Mouse (Mus musculus): ENCODE measurements around the gene Trmt2a.

The Trmt2a gene

GRCm38 (mm10) chr16:18250231-18250630 is 1.8 kb downstream of the Trmt2a start:
- TF ChIP-seq POU5F1 (IDR thresholded peaks at IDR 0.05; ENCODE audit: borderline replicate concordance, low read length), result no peak
- TF ChIP-seq CTCF (conservative IDR thresholded peaks at IDR 0.05; ENCODE audit: low read length), result no peak
- no peak for TF ChIP-seq NANOG (IDR thresholded peaks at IDR 0.05; ENCODE audit: borderline replicate concordance, low read length)
- Histone ChIP-seq H3K4me3 (replicated peaks; ENCODE audit: low read length) (peak overlapping the region; percentile 97), H3K9me3 (ENCODE audit: low read length) (no peaks in the 10 kb centered on the region), H3K36me3 (ENCODE audit: insufficient read depth, low read length) (peaks cover 79% of the 10 kb centered on the region), H3K4me1 (replicated peaks; ENCODE audit: low read depth, low read length) (peaks cover 56% of the 10 kb centered on the region), H3K27me3 (ENCODE audit: insufficient read depth, low read length) (no peaks in the 10 kb centered on the region)

GRCm38 (mm10) chr16:18250828-18251790 is 2.6 kb downstream of the Trmt2a start:
- peaks cover 47% of the 10 kb centered on the region for H3K4me1 ChIP-seq (replicated peaks; ENCODE audit: low read depth, low read length)
- no peaks in the 10 kb centered on the region for H3K27me3 ChIP-seq (ENCODE audit: insufficient read depth, low read length)
- H3K9me3 ChIP-seq (ENCODE audit: low read length), result no peaks in the 10 kb centered on the region
- H3K36me3 ChIP-seq (ENCODE audit: insufficient read depth, low read length), result peaks cover 79% of the 10 kb centered on the region
- no peak for TF ChIP-seq CTCF (conservative IDR thresholded peaks at IDR 0.05; ENCODE audit: low read length)
- no peak for TF ChIP-seq NANOG (IDR thresholded peaks at IDR 0.05; ENCODE audit: borderline replicate concordance, low read length)
- no peak for TF ChIP-seq POU5F1 (IDR thresholded peaks at IDR 0.05; ENCODE audit: borderline replicate concordance, low read length)
- peak overlapping the region; percentile 97 for H3K4me3 ChIP-seq (replicated peaks; ENCODE audit: low read length)

- H3K27me3 ChIP-seq (ENCODE audit: insufficient read depth, low read length), result no peaks in the 10 kb centered on the region
- no peaks in the 10 kb centered on the region for H3K9me3 ChIP-seq (ENCODE audit: low read length)
- no peak for TF ChIP-seq CTCF (conservative IDR thresholded peaks at IDR 0.05; ENCODE audit: low read length)
- H3K4me1 ChIP-seq (replicated peaks; ENCODE audit: low read depth, low read length), result peaks cover 35% of the 10 kb centered on the region
- H3K4me3 ChIP-seq (replicated peaks; ENCODE audit: low read length), result no peak overlapping the region
- H3K36me3 ChIP-seq (ENCODE audit: insufficient read depth, low read length), result peaks cover 83% of the 10 kb centered on the region
These were observed 4.3 kb downstream of the Trmt2a start for GRCm38 (mm10) chr16:18252736-18253135.

GRCm38 (mm10) chr16:18253866-18254265 is 5.4 kb downstream of the Trmt2a start:
- Histone ChIP-seq H3K4me3 (replicated peaks; ENCODE audit: low read length) (no peak overlapping the region), H3K36me3 (ENCODE audit: insufficient read depth, low read length) (peaks cover 93% of the 10 kb centered on the region), H3K4me1 (replicated peaks; ENCODE audit: low read depth, low read length) (peaks cover 35% of the 10 kb centered on the region), H3K9me3 (ENCODE audit: low read length) (no peaks in the 10 kb centered on the region), H3K27me3 (ENCODE audit: insufficient read depth, low read length) (no peaks in the 10 kb centered on the region)
- no peak for TF ChIP-seq POU5F1 (IDR thresholded peaks at IDR 0.05; ENCODE audit: borderline replicate concordance, low read length)
- no peak for TF ChIP-seq CTCF (conservative IDR thresholded peaks at IDR 0.05; ENCODE audit: low read length)
- TF ChIP-seq NANOG (IDR thresholded peaks at IDR 0.05; ENCODE audit: borderline replicate concordance, low read length), result no peak

- no peaks in the 10 kb centered on the region for H3K9me3 ChIP-seq (ENCODE audit: low read length)
- TF ChIP-seq POU5F1 (IDR thresholded peaks at IDR 0.05; ENCODE audit: borderline replicate concordance, low read length) (no peak), NANOG (IDR thresholded peaks at IDR 0.05; ENCODE audit: borderline replicate concordance, low read length) (no peak), CTCF (conservative IDR thresholded peaks at IDR 0.05; ENCODE audit: low read length) (no peak)
- no peaks in the 10 kb centered on the region for H3K27me3 ChIP-seq (ENCODE audit: insufficient read depth, low read length)
- no peak within 1 kb of the TSS for H3K4me3 ChIP-seq (replicated peaks; ENCODE audit: low read length)
- peaks cover 7% of the 10 kb centered on the region for H3K4me1 ChIP-seq (replicated peaks; ENCODE audit: low read depth, low read length)
- peaks cover 96% of the 10 kb centered on the region for H3K36me3 ChIP-seq (ENCODE audit: insufficient read depth, low read length)
These were observed 9.7 kb downstream of the Trmt2a start, which contains the start of gene Gm49776 for GRCm38 (mm10) chr16:18258221-18258620. Gene Gm49776, minus strand, starts transcription at chr16:18258321.

- Histone ChIP-seq H3K4me1 (replicated peaks; ENCODE audit: low read depth, low read length) (peaks cover 19% of the 10 kb centered on the region), H3K4me3 (replicated peaks; ENCODE audit: low read length) (no peak overlapping the region), H3K27me3 (ENCODE audit: insufficient read depth, low read length) (no peaks in the 10 kb centered on the region), H3K9me3 (ENCODE audit: low read length) (no peaks in the 10 kb centered on the region), H3K36me3 (ENCODE audit: insufficient read depth, low read length) (peaks cover 94% of the 10 kb centered on the region)
- no peak for TF ChIP-seq NANOG (IDR thresholded peaks at IDR 0.05; ENCODE audit: borderline replicate concordance, low read length)
- TF ChIP-seq CTCF (conservative IDR thresholded peaks at IDR 0.05; ENCODE audit: low read length), result no peak
- TF ChIP-seq POU5F1 (IDR thresholded peaks at IDR 0.05; ENCODE audit: borderline replicate concordance, low read length), result no peak
These were observed 16.5 kb downstream of the Trmt2a start for GRCm38 (mm10) chr16:18265024-18265423.

- H3K36me3 ChIP-seq (ENCODE audit: insufficient read depth, low read length), result peaks cover 96% of the 10 kb centered on the region
- H3K9me3 ChIP-seq (ENCODE audit: low read length), result no peaks in the 10 kb centered on the region
- no peaks in the 10 kb centered on the region for H3K27me3 ChIP-seq (ENCODE audit: insufficient read depth, low read length)
- H3K4me1 ChIP-seq (replicated peaks; ENCODE audit: low read depth, low read length), result peaks cover 41% of the 10 kb centered on the region
- H3K4me3 ChIP-seq (replicated peaks; ENCODE audit: low read length), result no peak overlapping the region
- TF ChIP-seq CTCF (conservative IDR thresholded peaks at IDR 0.05; ENCODE audit: low read length) (peak; percentile 53), POU5F1 (IDR thresholded peaks at IDR 0.05; ENCODE audit: borderline replicate concordance, low read length) (no peak), NANOG (IDR thresholded peaks at IDR 0.05; ENCODE audit: borderline replicate concordance, low read length) (no peak)
These were observed 19.7 kb downstream of the Trmt2a start for GRCm38 (mm10) chr16:18268182-18268581.

GRCm38 (mm10) chr16:18275166-18275565 is 26.7 kb downstream of the Trmt2a start:
- TF ChIP-seq CTCF (conservative IDR thresholded peaks at IDR 0.05; ENCODE audit: low read length) (no peak), POU5F1 (IDR thresholded peaks at IDR 0.05; ENCODE audit: borderline replicate concordance, low read length) (no peak), NANOG (IDR thresholded peaks at IDR 0.05; ENCODE audit: borderline replicate concordance, low read length) (no peak)
- no peaks in the 10 kb centered on the region for H3K27me3 ChIP-seq (ENCODE audit: insufficient read depth, low read length)
- no peaks in the 10 kb centered on the region for H3K9me3 ChIP-seq (ENCODE audit: low read length)
- H3K36me3 ChIP-seq (ENCODE audit: insufficient read depth, low read length), result peaks cover 95% of the 10 kb centered on the region
- 0 out of 2 replicates have a peak overlapping the region, but pooled peaks have one; percentile 7 for H3K4me3 ChIP-seq (replicated peaks; ENCODE audit: low read length)
- H3K4me1 ChIP-seq (replicated peaks; ENCODE audit: low read depth, low read length), result peaks cover 91% of the 10 kb centered on the region
